ENCODE assay signal across 16 mouse cellular contexts in genomic region chr9:76364874-76365273, GRCm38 (mm10).
"Had no signal": no experiment of that assay in that cellular context is flagged by ENCODE, and none has a peak within 500 bp of the region (broad histone marks: within the 10 kb centered on the region; RNA-seq: fewer than 3 reads in every experiment).

No protein-coding gene starts in this region.

- H3K27ac ChIP-seq: left cerebral cortex, adult 2 months; liver, embryonic 13.5 days; midbrain, embryonic 10.5 days; midbrain, embryonic 13.5 days; neural tube, embryonic 13.5 days; stomach, embryonic 15.5 days had no signal

- H3K36me3 ChIP-seq: liver, embryonic 13.5 days; midbrain, embryonic 10.5 days; midbrain, embryonic 13.5 days; neural tube, embryonic 13.5 days; stomach, embryonic 15.5 days had no signal

- H3K27me3 ChIP-seq: liver, embryonic 13.5 days; megakaryocyte, embryonic 14.5 days; midbrain, embryonic 13.5 days; neural tube, embryonic 13.5 days; stomach, embryonic 15.5 days had no signal

- H3K4me3 ChIP-seq: left cerebral cortex, adult 2 months; liver, embryonic 13.5 days; megakaryocyte, embryonic 14.5 days; midbrain, embryonic 10.5 days; midbrain, embryonic 13.5 days; myocyte; neural tube, embryonic 13.5 days; stomach, embryonic 15.5 days had no signal

- DNase-seq: kidney, adult 18-20 months; kidney, adult 9 months; kidney, postnatal 14 days; kidney, postnatal 4 days; layer of hippocampus, postnatal 36 days; liver, embryonic 13.5 days; lung, embryonic 14.5 days; lung, postnatal 36 days; thymus, postnatal 25 days had no signal
